7 mouse cellular contexts compared by ENCODE assay signal in genomic region chr3:138064732-138065645, GRCm38 (mm10). TPM values are rescaled to one million over a fixed set of nuclear protein-coding genes. Genes with fewer than 3 reads are reported as not detected.
DNase-seq lines count a peak whose midpoint lies in the region; ATAC-seq and TF ChIP-seq lines count a peak whose summit lies in the region.

Gene 1110002E22Rik, plus strand, starts transcription at chr3:138065052.

- no peak within 1 kb of the TSS for H3K9ac ChIP-seq in stomach, embryonic 15.5 days
- H3K9ac ChIP-seq in stomach, postnatal 0 days (ENCODE audit: low read length) = no peak within 1 kb of the TSS
- no peak within 1 kb of the TSS for H3K9ac ChIP-seq in hindbrain, embryonic 15.5 days

- no peak; the same call in 1 of the 2 replicates for ATAC-seq in stomach, embryonic 15.5 days (ENCODE audit: insufficient read depth, low FRiP score, low read depth)
- no peak for ATAC-seq in stomach, postnatal 0 days (ENCODE audit: low FRiP score, low TSS enrichment)
- ATAC-seq in hindbrain, embryonic 15.5 days (ENCODE audit: low FRiP score, low read depth) = no peak
- no peak for ATAC-seq in granulocyte monocyte progenitor cell, adult 5-6 weeks (replicated peaks; ENCODE audit: poor library complexity, severe bottlenecking)

- peak within 1 kb of the TSS; percentile 16 for H3K4me2 ChIP-seq in stomach, embryonic 15.5 days
- H3K4me2 ChIP-seq in stomach, postnatal 0 days (replicated peaks; ENCODE audit: low read depth) = no peak within 1 kb of the TSS
- H3K4me2 ChIP-seq in hindbrain, embryonic 15.5 days = peak within 1 kb of the TSS; percentile 17; the same call in 1 of the 2 replicates

- H3K4me3 ChIP-seq in stomach, embryonic 15.5 days (replicated peaks) = no peak within 1 kb of the TSS
- no peak within 1 kb of the TSS for H3K4me3 ChIP-seq in stomach, postnatal 0 days (ENCODE audit: low read depth, low read length)
- no peak within 1 kb of the TSS for H3K4me3 ChIP-seq in hindbrain, embryonic 15.5 days

- DNase-seq in stomach, postnatal 0 days (ENCODE audit: low spot score) = no peak
- DNase-seq in gastrocnemius, postnatal 10 days = peak; percentile 26
- DNase-seq in lung, postnatal 14 days = no peak
- no peak for DNase-seq in cerebellum, adult 18-20 months

- peak within 1 kb of the TSS; percentile 52; the same call in 1 of the 2 replicates for H3K27ac ChIP-seq in stomach, embryonic 15.5 days
- H3K27ac ChIP-seq in stomach, postnatal 0 days (replicated peaks) = no peak within 1 kb of the TSS
- H3K27ac ChIP-seq in hindbrain, embryonic 15.5 days (replicated peaks) = no peak within 1 kb of the TSS

- WGBS in stomach, embryonic 15.5 days = 72% methylated on average over 33 of the region's 33 CpGs
- 74% methylated on average over 33 of the region's 33 CpGs for WGBS in stomach, postnatal 0 days
- 67% methylated on average over 33 of the region's 33 CpGs for WGBS in hindbrain, embryonic 15.5 days

- H3K9me3 ChIP-seq in stomach, embryonic 15.5 days = no peaks in the 10 kb centered on the region
- no peaks in the 10 kb centered on the region for H3K9me3 ChIP-seq in stomach, postnatal 0 days (ENCODE audit: control insufficient read depth, low read length)
- H3K9me3 ChIP-seq in hindbrain, embryonic 15.5 days = no peaks in the 10 kb centered on the region

- no peaks in the 10 kb centered on the region for H3K36me3 ChIP-seq in stomach, embryonic 15.5 days
- no peaks in the 10 kb centered on the region for H3K36me3 ChIP-seq in stomach, postnatal 0 days (ENCODE audit: control insufficient read depth, insufficient read depth, low read length)
- H3K36me3 ChIP-seq in hindbrain, embryonic 15.5 days = no peaks in the 10 kb centered on the region

- H3K4me1 ChIP-seq in stomach, embryonic 15.5 days = peaks cover 8% of the 10 kb centered on the region
- H3K4me1 ChIP-seq in stomach, postnatal 0 days (replicated peaks; ENCODE audit: control insufficient read depth, insufficient read depth) = no peaks in the 10 kb centered on the region
- H3K4me1 ChIP-seq in hindbrain, embryonic 15.5 days (replicated peaks) = peaks cover 26% of the 10 kb centered on the region

- no peak for TF ChIP-seq EP300 in stomach, postnatal 0 days (optimal IDR thresholded peaks at IDR 0.05)

- no peak for TF ChIP-seq CTCF in stomach, postnatal 0 days (IDR thresholded peaks at IDR 0.05; ENCODE audit: low read depth)

- no peaks in the 10 kb centered on the region for H3K27me3 ChIP-seq in stomach, embryonic 15.5 days (replicated peaks)
- H3K27me3 ChIP-seq in stomach, postnatal 0 days (ENCODE audit: control insufficient read depth, insufficient read depth, low read length) = no peaks in the 10 kb centered on the region
- H3K27me3 ChIP-seq in hindbrain, embryonic 15.5 days = no peaks in the 10 kb centered on the region

RNA-seq across cellular contexts. Expression of gene 1110002E22Rik, which starts in this region (rescaled TPM):
- 0.10 and 0.24 TPM in 2 replicates for polyA plus RNA-seq in stomach, embryonic 15.5 days (2015; fragmentation: Nextera tagmentation; extraction: Ambion mirVana)
- 0.04 and 0.07 TPM in 2 replicates for polyA plus RNA-seq in stomach, postnatal 0 days (2015; fragmentation: Nextera tagmentation; extraction: Ambion mirVana)
- total RNA-seq in gastrocnemius, postnatal 10 days (2021) = 100 to 1,000 TPM; 191 to 209 TPM
- polyA plus RNA-seq in hindbrain, embryonic 15.5 days (2015; fragmentation: Nextera tagmentation; extraction: Ambion mirVana) = 0.16 and 0.17 TPM in 2 replicates
- not detected in 2 replicates for total RNA-seq in granulocyte monocyte progenitor cell, adult 5-6 weeks (2014; fragmentation: Nextera tagmentation)
- total RNA-seq in granulocyte monocyte progenitor cell, adult 5-6 weeks (2017) = not detected in 2 replicates

Comparison
In these comparisons a context has a peak if more than half of its experiments do, and no peak if none do; other contexts are left out.
1. RNA of gene 1110002E22Rik (total RNA-seq): 191 to 209 TPM in gastrocnemius, postnatal 10 days; not detected in granulocyte monocyte progenitor cell, adult 5-6 weeks; every median in the first group is over 100 times any median in the second.